Mouse (Mus musculus) lung, postnatal 14 days (tissue): ENCODE measurements around the gene Tmem19.

Experiments
- DNase-seq: peaks from one replicate; pipeline ENCODE4 v3.0.0; 2021

The Tmem19 gene

GRCm38 (mm10) chr10:115309191-115309590, 53.1 kb downstream of the Tmem19 start:
- no peak for DNase-seq

GRCm38 (mm10) chr10:115307331-115307875, 54.9 kb downstream of the Tmem19 start:
- no peak for DNase-seq

- DNase-seq = no peak
Measured at GRCm38 (mm10) chr10:115298683-115299082, 63.6 kb downstream of the Tmem19 start.

GRCm38 (mm10) chr10:115297582-115297981, 64.7 kb downstream of the Tmem19 start:
- DNase-seq = no peak

- no peak for DNase-seq
Measured at GRCm38 (mm10) chr10:115296401-115296935, 65.8 kb downstream of the Tmem19 start.

- no peak for DNase-seq
Measured at GRCm38 (mm10) chr10:115295162-115295561, 67.1 kb downstream of the Tmem19 start.

GRCm38 (mm10) chr10:115294715-115295114, 67.6 kb downstream of the Tmem19 start:
- no peak for DNase-seq

- no peak for DNase-seq
Measured at GRCm38 (mm10) chr10:115293946-115294345, 68.4 kb downstream of the Tmem19 start.

- no peak for DNase-seq
Measured at GRCm38 (mm10) chr10:115290671-115291070, 71.6 kb downstream of the Tmem19 start.
